Mouse (Mus musculus) E14TG2a.4 (cell line): Measurements from ENCODE around the gene Atp6v0c.

Source experiments
- CTCF ChIP-seq: conservative IDR thresholded peaks from 2 replicates; pipeline ENCODE4 v1.5.1; 2014; ENCODE audit warnings: low read length
- NANOG ChIP-seq: IDR thresholded peaks from 2 replicates; pipeline ENCODE4 v1.6.1; 2014; ENCODE audit warnings: borderline replicate concordance, low read length, mixed read lengths
- POU5F1 ChIP-seq: IDR thresholded peaks from 2 replicates; pipeline ENCODE4 v1.6.1; 2014; ENCODE audit warnings: low read length, borderline replicate concordance

DNA sequence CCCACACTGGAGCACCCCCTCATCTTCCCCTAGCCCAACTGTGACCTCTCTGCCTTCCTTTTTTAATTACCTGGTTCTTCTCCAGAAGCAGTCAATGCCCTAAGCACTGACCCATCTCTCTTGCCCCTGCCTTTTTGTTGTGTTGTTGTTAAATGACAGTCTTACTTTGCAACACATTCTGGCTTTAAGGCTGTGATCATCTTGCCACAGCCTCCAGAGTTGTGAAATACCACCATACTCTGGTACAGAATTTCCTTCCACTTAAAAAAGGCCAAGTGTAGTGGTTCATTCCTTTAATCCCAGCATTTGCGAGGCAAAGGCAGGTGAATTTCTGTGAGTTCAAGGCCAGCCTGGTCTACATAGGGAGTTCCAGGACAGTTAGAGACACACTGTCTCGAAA lies 21.4 kb upstream of the Atp6v0c start:
- TF ChIP-seq CTCF (no peak), NANOG (no peak), POU5F1 (no peak)
